Mouse (Mus musculus): ENCODE measurements around the gene Itga7.

GRCm38 (mm10) chr10:128897501-128897900, 36.1 kb upstream of the Itga7 start:
- TF ChIP-seq POLR2A (IDR thresholded peaks at IDR 0.05; ENCODE audit: low read depth, low read length) (no peak), CTCF (conservative IDR thresholded peaks at IDR 0.05; ENCODE audit: insufficient read depth, insufficient read length, low read depth, low read length) (no peak)

Measured in kidney, adult 2 months (tissue).